Mouse (Mus musculus) E14TG2a.4 (cell line): ENCODE measurements around the gene Bcar3.

Experiments used
- H3K27me3 ChIP-seq: 2 replicates; pipeline ENCODE4 v1.6.1; 2014; ENCODE audit warnings: low read length, control low read depth; ENCODE audit not compliant: insufficient read depth
- H3K36me3 ChIP-seq: 2 replicates; pipeline ENCODE4 v1.6.1; 2014; ENCODE audit warnings: low read length, control low read depth; ENCODE audit not compliant: insufficient read depth
- H3K4me1 ChIP-seq: replicated peaks from 2 replicates; pipeline ENCODE4 v1.6.1; 2014; ENCODE audit warnings: low read depth, low read length, control low read depth
- H3K4me3 ChIP-seq: replicated peaks from 2 replicates; pipeline ENCODE4 v1.5.1; 2014; ENCODE audit warnings: mild to moderate bottlenecking, low read length
- H3K9me3 ChIP-seq: 2 replicates; pipeline ENCODE4 v1.6.1; 2014; ENCODE audit warnings: low read length, control low read depth
- CTCF ChIP-seq: conservative IDR thresholded peaks from 2 replicates; pipeline ENCODE4 v1.5.1; 2014; ENCODE audit warnings: low read length
- NANOG ChIP-seq: IDR thresholded peaks from 2 replicates; pipeline ENCODE4 v1.6.1; 2014; ENCODE audit warnings: borderline replicate concordance, low read length, mixed read lengths
- POU5F1 ChIP-seq: IDR thresholded peaks from 2 replicates; pipeline ENCODE4 v1.6.1; 2014; ENCODE audit warnings: low read length, borderline replicate concordance

Bcar3 gene

GRCm38 (mm10) chr3:122348677-122349076 is 54.7 kb downstream of the Bcar3 start:
- no peaks in the 10 kb centered on the region for H3K27me3 ChIP-seq
- no peak for TF ChIP-seq POU5F1
- no peak for TF ChIP-seq NANOG
- TF ChIP-seq CTCF, result no peak
- H3K4me1 ChIP-seq, result peaks cover 13% of the 10 kb centered on the region
- no peak overlapping the region for H3K4me3 ChIP-seq
- no peaks in the 10 kb centered on the region for H3K36me3 ChIP-seq
- H3K9me3 ChIP-seq, result no peaks in the 10 kb centered on the region

- Histone ChIP-seq H3K27me3 (no peaks in the 10 kb centered on the region), H3K4me1 (peaks cover 13% of the 10 kb centered on the region), H3K4me3 (no peak overlapping the region), H3K36me3 (no peaks in the 10 kb centered on the region), H3K9me3 (no peaks in the 10 kb centered on the region)
- TF ChIP-seq NANOG (no peak), POU5F1 (no peak), CTCF (no peak)
Observed at GRCm38 (mm10) chr3:122352801-122353200, 58.9 kb downstream of the Bcar3 start.

DNA sequence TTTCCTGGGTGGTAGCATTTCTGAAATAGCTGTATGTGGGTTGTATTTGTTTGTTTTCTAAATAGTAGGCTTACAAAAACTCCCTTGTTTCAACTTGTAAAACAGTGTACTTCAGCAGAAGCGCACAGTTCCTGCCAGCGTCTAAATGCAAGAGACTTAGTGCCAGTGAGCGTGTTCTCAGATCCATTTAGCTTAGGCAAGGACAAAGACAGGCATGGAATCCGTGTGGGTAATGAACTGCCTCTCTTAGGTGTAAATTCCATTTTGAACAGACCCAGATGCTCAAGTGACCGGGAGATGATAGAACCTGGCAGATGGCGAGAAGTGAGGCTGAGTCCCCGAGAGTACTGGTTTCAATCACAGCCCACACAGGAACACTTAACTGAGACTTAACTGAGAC is 65.5 kb downstream of the Bcar3 start:
- no peak for TF ChIP-seq NANOG
- no peak for TF ChIP-seq POU5F1
- TF ChIP-seq CTCF, result no peak
- H3K36me3 ChIP-seq, result no peaks in the 10 kb centered on the region
- no peaks in the 10 kb centered on the region for H3K27me3 ChIP-seq
- H3K4me3 ChIP-seq, result no peak overlapping the region
- H3K9me3 ChIP-seq, result no peaks in the 10 kb centered on the region
- peaks cover 15% of the 10 kb centered on the region for H3K4me1 ChIP-seq

GRCm38 (mm10) chr3:122359954-122360353 is 66.0 kb downstream of the Bcar3 start:
- TF ChIP-seq NANOG, result no peak
- TF ChIP-seq CTCF, result no peak
- no peak for TF ChIP-seq POU5F1
- Histone ChIP-seq H3K4me3 (no peak overlapping the region), H3K9me3 (no peaks in the 10 kb centered on the region), H3K27me3 (no peaks in the 10 kb centered on the region), H3K36me3 (no peaks in the 10 kb centered on the region), H3K4me1 (peaks cover 15% of the 10 kb centered on the region)

DNA sequence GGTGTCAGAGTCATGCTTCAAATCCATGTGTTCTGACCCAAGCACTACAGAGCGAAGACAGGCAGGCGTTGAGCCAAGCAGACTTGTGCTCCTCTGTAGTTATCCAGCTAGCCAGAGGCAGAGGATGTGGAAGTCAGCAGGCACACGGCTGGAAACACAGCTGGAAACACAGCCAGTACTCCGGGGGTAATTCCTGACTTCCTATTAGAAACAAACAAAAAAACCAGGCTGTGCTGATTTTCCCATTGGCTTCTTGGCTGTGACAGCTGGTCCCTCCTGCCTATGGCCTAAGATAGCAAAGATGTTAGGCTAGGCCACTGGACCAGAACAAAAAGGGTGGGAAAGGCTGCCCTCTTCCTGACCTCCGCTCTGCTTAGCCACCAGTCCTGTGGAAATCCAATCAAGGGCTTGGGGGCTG is 66.8 kb downstream of the Bcar3 start:
- no peaks in the 10 kb centered on the region for H3K27me3 ChIP-seq
- no peak for TF ChIP-seq CTCF
- no peak for TF ChIP-seq NANOG
- TF ChIP-seq POU5F1, result no peak
- H3K4me1 ChIP-seq, result peaks cover 19% of the 10 kb centered on the region
- no peak overlapping the region for H3K4me3 ChIP-seq
- H3K9me3 ChIP-seq, result no peaks in the 10 kb centered on the region
- no peaks in the 10 kb centered on the region for H3K36me3 ChIP-seq

- no peak for TF ChIP-seq POU5F1
- no peak for TF ChIP-seq NANOG
- TF ChIP-seq CTCF, result no peak
- peaks cover 19% of the 10 kb centered on the region for H3K4me1 ChIP-seq
- H3K36me3 ChIP-seq, result no peaks in the 10 kb centered on the region
- H3K27me3 ChIP-seq, result no peaks in the 10 kb centered on the region
- no peak overlapping the region for H3K4me3 ChIP-seq
- peaks cover 5% of the 10 kb centered on the region; the same call in 1 of the 2 replicates for H3K9me3 ChIP-seq
Observed at GRCm38 (mm10) chr3:122362719-122363118, 68.8 kb downstream of the Bcar3 start.

DNA sequence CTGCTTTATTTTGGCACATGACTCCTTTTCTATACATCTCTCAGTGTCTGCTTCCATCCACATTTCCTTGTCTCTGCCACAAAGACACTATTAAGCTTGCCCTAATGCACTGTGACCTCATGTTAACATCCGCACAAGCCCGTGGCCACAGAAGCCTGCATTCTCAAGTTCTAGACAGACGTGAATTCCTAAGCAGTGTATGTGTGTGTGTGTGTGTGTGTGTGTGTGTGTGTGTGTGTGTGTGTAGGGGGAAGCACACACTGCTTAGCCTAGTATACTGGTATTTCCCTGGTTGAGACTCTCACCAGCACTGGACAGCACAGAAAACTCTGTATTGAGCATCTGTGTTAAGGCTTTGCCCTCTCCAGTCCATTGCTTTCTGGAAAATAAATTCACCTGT is 70.6 kb downstream of the Bcar3 start:
- no peak for TF ChIP-seq NANOG
- TF ChIP-seq CTCF, result no peak
- Histone ChIP-seq H3K27me3 (no peaks in the 10 kb centered on the region), H3K9me3 (peaks cover 5% of the 10 kb centered on the region; the same call in 1 of the 2 replicates)

DNA sequence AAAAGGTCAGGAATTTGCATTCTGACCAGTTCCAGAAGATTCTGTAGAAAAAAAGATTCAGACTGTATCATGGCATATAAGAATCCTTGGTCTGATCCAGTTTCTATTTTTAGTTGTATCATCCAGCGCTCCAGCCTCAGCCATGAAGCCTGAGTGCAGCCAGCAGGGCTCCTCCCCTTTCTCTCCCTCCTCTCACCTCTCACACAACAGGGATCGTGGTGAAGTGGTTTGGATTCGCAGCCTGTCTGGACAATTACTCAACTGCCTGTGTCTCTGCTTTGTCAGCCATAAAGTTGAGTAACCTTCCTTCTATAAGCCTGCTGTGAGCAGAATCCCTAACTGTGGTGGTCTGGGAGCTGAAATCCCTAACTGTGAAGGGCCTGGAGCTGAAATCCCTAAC is 71.4 kb downstream of the Bcar3 start:
- Histone ChIP-seq H3K36me3 (no peaks in the 10 kb centered on the region), H3K9me3 (peaks cover 5% of the 10 kb centered on the region; the same call in 1 of the 2 replicates), H3K27me3 (no peaks in the 10 kb centered on the region), H3K4me1 (peaks cover 18% of the 10 kb centered on the region), H3K4me3 (no peak overlapping the region)
- TF ChIP-seq POU5F1 (no peak), NANOG (no peak), CTCF (no peak)

More for the DNA sequence above, 70.6 kb downstream of the Bcar3 start:
- Histone ChIP-seq H3K4me3 (no peak overlapping the region), H3K4me1 (peaks cover 19% of the 10 kb centered on the region), H3K36me3 (no peaks in the 10 kb centered on the region)

GRCm38 (mm10) chr3:122371646-122372341 is 77.9 kb downstream of the Bcar3 start:
- no peaks in the 10 kb centered on the region for H3K36me3 ChIP-seq
- no peak for TF ChIP-seq POU5F1
- TF ChIP-seq NANOG, result no peak
- no peak for TF ChIP-seq CTCF
- H3K9me3 ChIP-seq, result peaks cover 7% of the 10 kb centered on the region; the same call in 1 of the 2 replicates
- no peaks in the 10 kb centered on the region for H3K4me1 ChIP-seq
- peaks cover 3% of the 10 kb centered on the region; the same call in 1 of the 2 replicates for H3K27me3 ChIP-seq
- H3K4me3 ChIP-seq, result no peak overlapping the region
